Mouse (Mus musculus) stomach, embryonic 15.5 days (tissue): ENCODE results near the gene H2-D1. TPM values are rescaled to one million over a fixed set of nuclear protein-coding genes. Genes with fewer than 3 reads are reported as not detected.

ENCODE experiments used
- ATAC-seq: fragments of 200-750 bp; cut with Nextera tagmentation; 2 replicates; pipeline ENCODE4 v1.8.0; 2017; ENCODE audit warnings: low read depth, moderate number of reproducible peaks, moderate TSS enrichment; ENCODE audit not compliant: insufficient read depth, low FRiP score
- H3K27ac ChIP-seq: fragments of 300-500 bp; sonication (generic); 2 replicates; pipeline ENCODE4 v1.5.1; 2015; ENCODE audit warnings: mild to moderate bottlenecking, inconsistent platforms
- H3K27me3 ChIP-seq: fragments of 300-500 bp; sonication (generic); replicated peaks from 2 replicates; pipeline ENCODE4 v1.6.1; 2015; ENCODE audit warnings: inconsistent platforms
- H3K36me3 ChIP-seq: fragments of 300-500 bp; sonication (generic); 2 replicates; pipeline ENCODE4 v1.6.1; 2015; ENCODE audit warnings: inconsistent platforms
- H3K4me1 ChIP-seq: fragments of 300-500 bp; sonication (generic); 2 replicates; pipeline ENCODE4 v1.6.1; 2015; ENCODE audit warnings: inconsistent platforms
- H3K4me2 ChIP-seq: fragments of 300-500 bp; sonication (generic); 2 replicates; pipeline ENCODE4 v1.6.1; 2015; ENCODE audit warnings: mild to moderate bottlenecking, inconsistent platforms
- H3K4me3 ChIP-seq: fragments of 300-500 bp; sonication (generic); replicated peaks from 2 replicates; pipeline ENCODE4 v1.5.1; 2015; ENCODE audit warnings: inconsistent platforms
- H3K9ac ChIP-seq: fragments of 300-500 bp; sonication (generic); 2 replicates; pipeline ENCODE4 v1.6.1; 2015; ENCODE audit warnings: inconsistent platforms
- H3K9me3 ChIP-seq: fragments of 300-500 bp; sonication (generic); 2 replicates; pipeline ENCODE4 v1.6.1; 2016; ENCODE audit warnings: inconsistent platforms
- WGBS: fragments of 180-500 bp; shearing (Covaris S2); methylation state at CpG from one replicate; pipeline ENCODE4 v1.1.7; 2015; 5-methylcytosine and 5-hydroxymethylcytosine counted together
- polyA plus RNA-seq: library from polyadenylated mRNA; unstranded; fragments of >200 nt; fragmentation: Nextera tagmentation; extraction: Ambion mirVana; gene quantifications from 2 replicates; pipeline ENCODE4 v1.2.1, GENCODE M21; 2015

The H2-D1 gene
- polyA plus RNA-seq, result 135 and 148 TPM in 2 replicates

- Histone ChIP-seq H3K27ac (no peak within 1 kb of the TSS), H3K4me2 (peak within 1 kb of the TSS; percentile 99), H3K27me3 (0 out of 2 replicates have a peak, but pooled peaks cover 3% of the 10 kb centered on the region), H3K4me1 (peaks cover 5% of the 10 kb centered on the region; the same call in 1 of the 2 replicates), H3K36me3 (no peaks in the 10 kb centered on the region), H3K9ac (peak within 1 kb of the TSS; percentile 75), H3K4me3 (peak within 1 kb of the TSS; percentile 69), H3K9me3 (no peaks in the 10 kb centered on the region)
- WGBS, result 1% methylated on average over 70 of the region's 73 CpGs
- ATAC-seq, result peak; percentile 87
Observed at GRCm38 (mm10) chr17:35262664-35263522, at the start of gene H2-D1. Gene H2-D1, plus strand, starts transcription at chr17:35262730.

- H3K4me1 ChIP-seq, result no peaks in the 10 kb centered on the region
- no peaks in the 10 kb centered on the region for H3K9me3 ChIP-seq
- H3K27ac ChIP-seq, result no peak overlapping the region
- no peak for ATAC-seq
- no peak overlapping the region for H3K4me2 ChIP-seq
- 87% methylated on average over 5 of the region's 5 CpGs for WGBS
- no peaks in the 10 kb centered on the region for H3K27me3 ChIP-seq
- H3K36me3 ChIP-seq, result no peaks in the 10 kb centered on the region
- no peak overlapping the region for H3K9ac ChIP-seq
- H3K4me3 ChIP-seq, result no peak overlapping the region
Observed at GRCm38 (mm10) chr17:35213071-35213470, 49.5 kb upstream of the H2-D1 start.

- ATAC-seq, result no peak
- H3K4me3 ChIP-seq, result no peak overlapping the region
- 74% methylated on average over 18 of the region's 18 CpGs for WGBS
- peaks cover 7% of the 10 kb centered on the region; the same call in 1 of the 2 replicates for H3K4me1 ChIP-seq
- H3K27me3 ChIP-seq, result no peaks in the 10 kb centered on the region
- no peak overlapping the region for H3K9ac ChIP-seq
- H3K27ac ChIP-seq, result 0 out of 2 replicates have a peak overlapping the region, but pooled peaks have one; percentile 3
- H3K36me3 ChIP-seq, result peaks cover 12% of the 10 kb centered on the region; the same call in 1 of the 2 replicates
- H3K4me2 ChIP-seq, result no peak overlapping the region; the same call in 1 of the 2 replicates
- H3K9me3 ChIP-seq, result no peaks in the 10 kb centered on the region
Observed at GRCm38 (mm10) chr17:35218516-35219193, 43.9 kb upstream of the H2-D1 start.

- peaks cover 7% of the 10 kb centered on the region; the same call in 1 of the 2 replicates for H3K4me1 ChIP-seq
- 65% methylated on average over 6 of the region's 6 CpGs for WGBS
- H3K27me3 ChIP-seq, result no peaks in the 10 kb centered on the region
- H3K9me3 ChIP-seq, result no peaks in the 10 kb centered on the region
- 0 out of 2 replicates have a peak overlapping the region, but pooled peaks have one; percentile 73 for H3K27ac ChIP-seq
- H3K4me2 ChIP-seq, result no peak overlapping the region
- H3K9ac ChIP-seq, result no peak overlapping the region
- no peak overlapping the region for H3K4me3 ChIP-seq
- H3K36me3 ChIP-seq, result peaks cover 12% of the 10 kb centered on the region; the same call in 1 of the 2 replicates
- ATAC-seq, result no peak
Observed at GRCm38 (mm10) chr17:35219601-35220041, 42.9 kb upstream of the H2-D1 start.

DNA sequence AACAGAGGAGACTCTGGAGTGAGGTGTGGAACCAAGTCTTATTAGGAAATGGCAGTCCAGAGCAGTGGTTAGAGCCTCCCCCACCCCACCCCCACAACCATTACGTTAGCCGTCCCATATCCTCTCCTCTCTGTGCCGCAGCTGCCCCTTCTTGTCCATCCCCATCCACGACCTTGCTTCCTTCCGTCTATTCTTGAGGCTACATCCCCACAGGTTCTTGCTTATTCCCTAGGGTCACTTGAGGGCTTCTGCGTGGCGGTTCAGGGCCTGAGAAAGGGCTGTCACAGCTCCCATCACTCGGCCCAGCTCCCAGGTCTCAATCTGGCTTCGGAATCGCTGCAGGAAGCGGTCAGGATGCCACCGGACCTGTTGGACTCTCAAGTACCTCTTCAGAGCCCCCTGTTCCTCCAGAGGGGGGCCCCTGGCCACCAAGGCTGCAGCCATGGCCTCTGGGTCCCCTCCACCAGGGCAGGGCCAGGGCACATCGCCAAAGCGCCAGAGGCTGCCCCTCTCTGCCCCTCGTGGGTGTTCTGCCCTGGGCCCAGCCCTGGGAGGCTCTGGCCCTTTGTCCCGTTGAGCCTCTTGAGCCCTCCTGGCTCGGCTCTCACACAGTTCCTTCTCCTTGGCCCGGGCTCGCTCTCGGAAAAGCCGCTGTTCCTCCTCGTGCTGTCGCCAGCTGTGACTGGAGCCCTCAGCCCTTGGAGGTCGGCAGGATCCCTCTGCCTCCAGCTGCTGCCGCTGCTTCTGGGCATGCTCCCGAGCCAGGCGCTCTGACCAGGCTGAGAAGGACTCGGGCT is 42.2 kb upstream of the H2-D1 start, which contains the start of gene Gm16181:
Gene Gm16181 (plus strand): TSS at position 679 of the 797 bp plus-strand sequence.
- 61% methylated on average over 28 of the region's 28 CpGs for WGBS
- Histone ChIP-seq H3K4me2 (peak within 1 kb of the TSS; percentile 17; the same call in 1 of the 2 replicates), H3K4me1 (peaks cover 7% of the 10 kb centered on the region; the same call in 1 of the 2 replicates), H3K36me3 (peaks cover 17% of the 10 kb centered on the region), H3K27me3 (no peaks in the 10 kb centered on the region), H3K4me3 (no peak within 1 kb of the TSS), H3K9ac (no peak within 1 kb of the TSS), H3K9me3 (no peaks in the 10 kb centered on the region), H3K27ac (peak within 1 kb of the TSS; percentile 73)
- ATAC-seq, result peak; percentile 53

DNA sequence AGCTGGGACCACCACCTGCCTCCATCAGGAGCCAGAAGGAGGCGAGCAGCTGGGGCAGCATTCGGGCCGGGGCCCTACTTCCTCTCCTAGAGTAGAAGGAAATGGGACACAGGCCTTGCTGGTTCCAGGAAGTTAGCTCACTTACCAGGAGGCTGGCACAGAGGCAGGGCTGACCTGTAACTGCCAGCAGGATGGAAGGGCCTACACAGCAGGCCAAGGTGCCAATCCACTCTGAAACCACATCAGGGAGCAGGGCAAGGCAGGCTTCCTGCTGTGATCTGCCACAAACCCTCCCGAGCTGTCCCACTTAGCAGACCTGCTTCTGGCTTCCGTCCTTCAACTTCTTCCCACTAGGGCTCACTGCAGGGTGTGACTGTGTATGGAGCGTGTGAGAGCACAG is 40.2 kb upstream of the H2-D1 start:
- Histone ChIP-seq H3K4me3 (no peak overlapping the region), H3K27me3 (no peaks in the 10 kb centered on the region), H3K4me1 (peaks cover 7% of the 10 kb centered on the region; the same call in 1 of the 2 replicates), H3K4me2 (no peak overlapping the region), H3K27ac (peak overlapping the region; percentile 42; the same call in 1 of the 2 replicates), H3K36me3 (peaks cover 17% of the 10 kb centered on the region), H3K9me3 (no peaks in the 10 kb centered on the region), H3K9ac (no peak overlapping the region)
- no peak for ATAC-seq
- WGBS, result 63% methylated on average over 6 of the region's 6 CpGs

DNA sequence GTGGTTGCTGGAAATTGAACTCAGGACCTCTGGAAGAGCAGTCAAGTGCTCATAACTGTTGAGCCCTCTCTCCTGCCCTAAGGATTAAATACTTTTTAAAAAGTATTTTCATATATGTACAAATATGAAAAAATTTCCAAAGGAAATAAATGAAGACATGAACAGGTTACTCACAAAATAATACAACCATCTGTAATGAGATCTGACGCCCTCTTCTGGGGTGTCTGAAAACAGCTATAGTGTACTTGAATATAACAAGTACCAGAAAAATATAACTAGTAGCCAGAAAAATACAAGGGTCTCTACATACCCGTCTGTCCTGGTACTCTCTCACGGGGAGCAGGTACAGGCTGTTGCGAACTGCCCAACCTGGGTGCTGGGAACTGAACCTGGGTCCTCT is 37.9 kb upstream of the H2-D1 start:
- WGBS, result 93% methylated on average over 4 of the region's 4 CpGs
- H3K27ac ChIP-seq, result no peak overlapping the region
- peaks cover 14% of the 10 kb centered on the region; the same call in 1 of the 2 replicates for H3K4me1 ChIP-seq
- H3K27me3 ChIP-seq, result no peaks in the 10 kb centered on the region
- no peak overlapping the region for H3K9ac ChIP-seq
- ATAC-seq, result no peak
- peaks cover 24% of the 10 kb centered on the region for H3K36me3 ChIP-seq
- no peaks in the 10 kb centered on the region for H3K9me3 ChIP-seq
- no peak overlapping the region for H3K4me2 ChIP-seq
- no peak overlapping the region for H3K4me3 ChIP-seq

DNA sequence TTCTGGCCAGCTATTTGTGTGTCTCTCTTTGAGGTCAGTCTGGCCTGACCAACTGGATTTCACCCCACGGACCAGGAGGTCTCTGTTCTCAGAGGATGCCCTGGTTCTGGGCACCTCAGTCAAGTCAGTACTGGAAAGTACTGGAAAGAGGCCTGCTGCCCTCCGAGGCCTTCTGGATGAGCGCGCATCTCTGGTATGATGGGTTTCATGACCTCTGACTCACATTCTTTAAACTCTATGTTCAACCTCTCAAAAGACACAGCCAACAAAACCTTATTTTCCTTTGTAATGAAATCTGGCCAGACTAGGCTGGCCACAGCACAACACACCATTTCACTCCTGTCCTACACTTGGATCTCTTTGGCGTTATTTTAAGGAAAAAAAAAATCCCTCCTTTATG is 37.1 kb upstream of the H2-D1 start:
- peaks cover 16% of the 10 kb centered on the region; the same call in 1 of the 2 replicates for H3K4me1 ChIP-seq
- no peaks in the 10 kb centered on the region for H3K9me3 ChIP-seq
- H3K36me3 ChIP-seq, result peaks cover 19% of the 10 kb centered on the region
- H3K4me2 ChIP-seq, result no peak overlapping the region
- H3K27me3 ChIP-seq, result no peaks in the 10 kb centered on the region
- no peak overlapping the region for H3K9ac ChIP-seq
- no peak for ATAC-seq
- H3K4me3 ChIP-seq, result no peak overlapping the region
- 89% methylated on average over 5 of the region's 5 CpGs for WGBS
- H3K27ac ChIP-seq, result no peak overlapping the region

DNA sequence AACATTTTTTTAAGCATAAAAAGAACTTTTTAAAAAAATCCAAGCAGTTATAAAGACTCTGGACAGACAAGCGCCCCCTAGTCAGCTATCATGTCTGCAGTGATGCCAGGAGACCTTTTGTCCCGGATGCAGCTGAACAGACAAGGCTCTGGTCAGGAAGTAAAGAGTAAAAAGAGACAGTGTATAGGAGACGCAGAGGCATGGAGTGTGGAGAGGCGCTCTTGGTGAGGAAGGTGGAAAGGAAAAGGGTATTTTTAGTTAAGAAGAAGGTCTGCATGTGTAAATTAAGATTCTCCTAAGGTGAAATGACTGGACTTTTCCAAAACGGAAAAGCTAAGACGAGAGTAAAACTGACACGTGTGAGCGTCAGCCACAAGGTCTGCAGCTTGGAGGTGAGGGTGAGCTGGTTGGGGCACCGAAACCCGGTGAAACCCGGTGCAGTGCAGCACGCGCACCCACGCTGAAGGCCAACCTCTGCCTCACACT is 35.9 kb upstream of the H2-D1 start:
- 85% methylated on average over 14 of the region's 14 CpGs for WGBS
- H3K4me2 ChIP-seq, result no peak overlapping the region
- peaks cover 10% of the 10 kb centered on the region; the same call in 1 of the 2 replicates for H3K4me1 ChIP-seq
- no peak for ATAC-seq
- no peak overlapping the region for H3K4me3 ChIP-seq
- H3K27me3 ChIP-seq, result no peaks in the 10 kb centered on the region
- no peak overlapping the region for H3K27ac ChIP-seq
- no peaks in the 10 kb centered on the region for H3K9me3 ChIP-seq
- H3K9ac ChIP-seq, result no peak overlapping the region
- peaks cover 23% of the 10 kb centered on the region for H3K36me3 ChIP-seq

DNA sequence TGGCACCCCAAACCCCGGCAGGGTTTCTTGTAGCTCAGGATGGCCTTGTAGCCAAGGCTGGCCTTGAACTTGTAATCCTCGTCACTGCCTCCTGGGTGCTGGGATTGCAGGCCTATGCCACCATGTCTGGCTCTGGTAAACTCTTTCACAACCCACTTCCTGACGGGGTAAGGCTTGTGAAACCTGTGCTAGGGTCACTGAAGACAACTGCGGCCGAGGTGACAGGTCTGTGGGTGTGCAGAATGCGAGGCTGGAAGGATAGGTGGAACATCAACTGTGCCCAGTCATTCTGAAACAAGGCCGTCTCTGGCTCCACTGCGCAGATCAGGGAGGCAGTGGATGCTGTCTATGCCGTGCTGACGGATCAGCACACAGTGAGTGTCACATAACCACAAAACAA is 31.5 kb upstream of the H2-D1 start:
- peaks cover 36% of the 10 kb centered on the region for H3K4me1 ChIP-seq
- WGBS, result 90% methylated on average over 10 of the region's 10 CpGs
- H3K27me3 ChIP-seq, result no peaks in the 10 kb centered on the region
- no peak overlapping the region for H3K27ac ChIP-seq
- peaks cover 13% of the 10 kb centered on the region for H3K36me3 ChIP-seq
- H3K9ac ChIP-seq, result no peak overlapping the region
- no peak overlapping the region for H3K4me2 ChIP-seq
- H3K9me3 ChIP-seq, result no peaks in the 10 kb centered on the region
- no peak for ATAC-seq
- no peak overlapping the region for H3K4me3 ChIP-seq

GRCm38 (mm10) chr17:35232043-35232442 is 30.5 kb upstream of the H2-D1 start:
- Histone ChIP-seq H3K36me3 (peaks cover 13% of the 10 kb centered on the region), H3K4me1 (peaks cover 44% of the 10 kb centered on the region), H3K4me2 (0 out of 2 replicates have a peak overlapping the region, but pooled peaks have one; percentile 12), H3K9me3 (no peaks in the 10 kb centered on the region), H3K4me3 (no peak overlapping the region), H3K27ac (0 out of 2 replicates have a peak overlapping the region, but pooled peaks have one; percentile 95), H3K9ac (no peak overlapping the region), H3K27me3 (no peaks in the 10 kb centered on the region)
- ATAC-seq, result no peak
- 10% methylated on average over 12 of the region's 12 CpGs for WGBS
